Mouse (Mus musculus) erythroblast, embryonic 14.5 days (primary cell): ENCODE results near the gene Itga9.

ENCODE experiments used
- GATA1 ChIP-seq: IDR thresholded peaks from 2 replicates; pipeline ENCODE4 v1.6.1; 2012; ENCODE audit warnings: low read length, inconsistent platforms, mixed read lengths
- TAL1 ChIP-seq: IDR thresholded peaks from 3 replicates; pipeline ENCODE4 v1.6.1; 2012; ENCODE audit warnings: low read length, inconsistent platforms, mixed read lengths

GRCm38 (mm10) chr9:118589249-118589648 is 17.2 kb upstream of the Itga9 start:
- TF ChIP-seq GATA1 (no peak), TAL1 (no peak)
